Mouse (Mus musculus): ENCODE results near the gene Dnal4. TPM values are rescaled to one million over a fixed set of nuclear protein-coding genes. Genes with fewer than 3 reads are reported as not detected.

Dnal4 gene
- total RNA-seq, 1 experiment = 23.5 TPM

DNA sequence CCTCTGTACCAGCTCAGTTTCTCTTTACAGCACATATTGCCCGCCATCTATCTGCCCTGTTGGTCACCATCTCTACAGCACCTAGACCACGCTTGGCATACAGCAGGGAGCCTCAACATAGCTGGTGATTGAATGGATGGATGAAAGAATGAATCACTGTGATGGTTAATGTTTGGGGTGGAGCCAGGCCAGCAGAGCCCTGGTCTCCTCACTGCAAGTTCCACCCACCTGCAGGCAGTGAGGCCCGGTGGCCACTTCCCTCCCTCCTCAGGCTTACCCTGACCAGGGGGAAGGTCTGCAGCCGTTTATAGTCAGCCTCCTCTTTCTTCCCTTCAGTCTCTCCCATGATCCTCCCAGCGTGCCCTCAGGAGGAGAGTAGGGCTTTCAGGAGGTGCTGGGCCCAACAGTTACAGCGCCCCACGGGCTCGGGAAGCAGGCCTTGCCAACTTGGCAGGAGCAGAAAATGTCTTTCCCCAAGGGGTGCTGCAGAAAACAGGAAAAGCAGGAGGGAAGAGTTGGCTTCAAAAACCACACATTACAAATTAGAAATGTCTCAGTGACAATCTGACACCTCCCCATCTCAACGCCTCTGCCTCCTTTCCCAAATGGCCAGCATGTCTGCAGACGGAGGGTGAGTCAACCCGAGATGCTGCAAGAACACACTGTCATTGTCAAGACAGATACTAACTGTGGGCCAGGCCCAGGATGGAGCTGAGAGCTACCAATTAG is 12.9 kb downstream of the Dnal4 start:
- H3K9me3 ChIP-seq (ENCODE audit: control insufficient read depth, insufficient read depth, low read depth, low read length) = no peaks in the 10 kb centered on the region
- H3K36me3 ChIP-seq (ENCODE audit: control insufficient read depth, insufficient read depth, low read length, poor library complexity, severe bottlenecking) = no peaks in the 10 kb centered on the region
- no peak overlapping the region for H3K4me3 ChIP-seq (ENCODE audit: insufficient read depth in 1 of 2, low read depth in 1 of 2, low read length in 2 of 2, poor library complexity in 1 of 2, severe bottlenecking in 1 of 2)
- no peak overlapping the region for H3K27ac ChIP-seq (ENCODE audit: insufficient read depth, low read depth, low read length, poor library complexity, severe bottlenecking)
- no peak overlapping the region for H3K9ac ChIP-seq (ENCODE audit: insufficient read depth, low read depth, low read length, poor library complexity, severe bottlenecking)
- no peak for TF ChIP-seq ZNF384 (IDR thresholded peaks at IDR 0.05; ENCODE audit: low read depth, low read length)
- no peak for TF ChIP-seq ZC3H11A (IDR thresholded peaks at IDR 0.05; ENCODE audit: borderline replicate concordance, low read depth, low read length)
- TF ChIP-seq CHD2 (IDR thresholded peaks at IDR 0.05; ENCODE audit: low read depth, low read length) = no peak
- TF ChIP-seq MAFK (IDR thresholded peaks at IDR 0.05; ENCODE audit: insufficient read depth, low read depth, low read length) = no peak
- no peak for TF ChIP-seq HCFC1 (IDR thresholded peaks at IDR 0.05; ENCODE audit: borderline replicate concordance, insufficient read depth, low read length)
- peaks cover 0 to 4% of the 10 kb centered on the region in 2 experiments; a peak in 1 of 4 replicates for H3K4me1 ChIP-seq (ENCODE audit: control insufficient read depth in 2 of 2, insufficient read depth in 2 of 2, low read length in 2 of 2, poor library complexity in 1 of 2)
- in situ Hi-C loops (cut with MboI; ENCODE audit: low sequenced_read_pairs in 2 of 2, unreplicated experiment in 2 of 2) = loop anchor here in 1 of 2 experiments (25.0 kb wide), 1 partner anchor 298 kb away; no protein-coding TSS in a partner anchor
- DNase-seq (ENCODE audit: low read depth, low spot score) = no peak

DNA sequence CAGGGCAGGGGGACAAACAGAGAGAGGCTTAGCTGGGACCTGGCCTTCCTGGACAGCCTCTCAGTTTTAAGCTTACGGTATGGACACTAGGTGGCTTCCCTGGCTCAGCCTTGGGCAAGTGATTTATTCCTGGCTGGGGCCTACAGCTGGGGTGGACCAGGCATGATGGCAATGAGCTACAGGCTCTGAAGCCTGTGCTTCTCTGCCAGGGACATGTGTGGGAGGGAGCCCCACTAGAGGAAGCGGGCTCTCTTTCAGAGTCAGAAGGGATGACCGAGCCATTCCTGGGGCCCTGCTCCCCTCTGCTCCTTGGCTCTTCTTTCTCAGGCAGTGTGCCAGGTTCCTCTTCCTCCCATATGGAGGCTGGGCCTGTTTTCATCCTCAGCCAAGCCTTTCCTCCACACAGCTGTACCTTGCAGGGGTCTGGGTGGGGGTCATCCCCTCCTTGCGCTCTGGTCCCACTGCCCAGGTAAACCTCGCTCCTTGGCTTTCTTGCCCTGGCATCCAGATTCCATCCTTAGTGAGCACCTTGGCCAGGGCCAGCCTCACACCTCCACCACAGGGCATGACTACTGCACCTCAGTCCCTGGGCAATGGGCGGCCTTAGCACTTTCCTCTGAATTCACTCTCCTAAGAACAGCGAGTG is 13.9 kb downstream of the Dnal4 start:
- no peak for TF ChIP-seq HCFC1 (IDR thresholded peaks at IDR 0.05; ENCODE audit: borderline replicate concordance, insufficient read depth, low read length)
- TF ChIP-seq CHD2 (IDR thresholded peaks at IDR 0.05; ENCODE audit: low read depth, low read length) = no peak
- TF ChIP-seq MAFK (IDR thresholded peaks at IDR 0.05; ENCODE audit: insufficient read depth, low read depth, low read length) = no peak
- no peak for TF ChIP-seq ZC3H11A (IDR thresholded peaks at IDR 0.05; ENCODE audit: borderline replicate concordance, low read depth, low read length)
- no peak for TF ChIP-seq ZNF384 (IDR thresholded peaks at IDR 0.05; ENCODE audit: low read depth, low read length)
- H3K36me3 ChIP-seq (ENCODE audit: control insufficient read depth, insufficient read depth, low read length, poor library complexity, severe bottlenecking) = no peaks in the 10 kb centered on the region
- H3K4me1 ChIP-seq (ENCODE audit: control insufficient read depth in 2 of 2, insufficient read depth in 2 of 2, low read length in 2 of 2, poor library complexity in 1 of 2) = peaks cover 0 to 4% of the 10 kb centered on the region in 2 experiments; a peak in 1 of 4 replicates
- in situ Hi-C loops (cut with MboI; ENCODE audit: low sequenced_read_pairs in 2 of 2, unreplicated experiment in 2 of 2) = loop anchor here in 1 of 2 experiments (25.0 kb wide), 1 partner anchor 299 kb away; no protein-coding TSS in a partner anchor
- H3K9ac ChIP-seq (ENCODE audit: insufficient read depth, low read depth, low read length, poor library complexity, severe bottlenecking) = no peak overlapping the region
- no peak for DNase-seq (ENCODE audit: low read depth, low spot score)
- H3K9me3 ChIP-seq (ENCODE audit: control insufficient read depth, insufficient read depth, low read depth, low read length) = no peaks in the 10 kb centered on the region
- no peak overlapping the region for H3K4me3 ChIP-seq (ENCODE audit: insufficient read depth in 1 of 2, low read depth in 1 of 2, low read length in 2 of 2, poor library complexity in 1 of 2, severe bottlenecking in 1 of 2)
- no peak overlapping the region for H3K27ac ChIP-seq (ENCODE audit: insufficient read depth, low read depth, low read length, poor library complexity, severe bottlenecking)

GRCm38 (mm10) chr15:79763001-79763400 is 14.6 kb downstream of the Dnal4 start:
- no peaks in the 10 kb centered on the region for H3K9me3 ChIP-seq (ENCODE audit: control insufficient read depth, insufficient read depth, low read depth, low read length)
- H3K27ac ChIP-seq (ENCODE audit: insufficient read depth, low read depth, low read length, poor library complexity, severe bottlenecking) = no peak overlapping the region
- peaks cover 0 to 4% of the 10 kb centered on the region in 2 experiments; a peak in 1 of 4 replicates for H3K4me1 ChIP-seq (ENCODE audit: control insufficient read depth in 2 of 2, insufficient read depth in 2 of 2, low read length in 2 of 2, poor library complexity in 1 of 2)
- no peak for DNase-seq (ENCODE audit: low read depth, low spot score)
- in situ Hi-C loops (cut with MboI; ENCODE audit: low sequenced_read_pairs in 2 of 2, unreplicated experiment in 2 of 2) = loop anchor here in 1 of 2 experiments (25.0 kb wide), 1 partner anchor 299 kb away; no protein-coding TSS in a partner anchor
- TF ChIP-seq CHD2 (IDR thresholded peaks at IDR 0.05; ENCODE audit: low read depth, low read length) = no peak
- no peak for TF ChIP-seq HCFC1 (IDR thresholded peaks at IDR 0.05; ENCODE audit: borderline replicate concordance, insufficient read depth, low read length)
- no peak for TF ChIP-seq ZNF384 (IDR thresholded peaks at IDR 0.05; ENCODE audit: low read depth, low read length)
- no peak for TF ChIP-seq MAFK (IDR thresholded peaks at IDR 0.05; ENCODE audit: insufficient read depth, low read depth, low read length)
- no peak for TF ChIP-seq ZC3H11A (IDR thresholded peaks at IDR 0.05; ENCODE audit: borderline replicate concordance, low read depth, low read length)
- no peaks in the 10 kb centered on the region for H3K36me3 ChIP-seq (ENCODE audit: control insufficient read depth, insufficient read depth, low read length, poor library complexity, severe bottlenecking)
- H3K9ac ChIP-seq (ENCODE audit: insufficient read depth, low read depth, low read length, poor library complexity, severe bottlenecking) = no peak overlapping the region
- H3K4me3 ChIP-seq (ENCODE audit: insufficient read depth in 1 of 2, low read depth in 1 of 2, low read length in 2 of 2, poor library complexity in 1 of 2, severe bottlenecking in 1 of 2) = no peak overlapping the region

DNA sequence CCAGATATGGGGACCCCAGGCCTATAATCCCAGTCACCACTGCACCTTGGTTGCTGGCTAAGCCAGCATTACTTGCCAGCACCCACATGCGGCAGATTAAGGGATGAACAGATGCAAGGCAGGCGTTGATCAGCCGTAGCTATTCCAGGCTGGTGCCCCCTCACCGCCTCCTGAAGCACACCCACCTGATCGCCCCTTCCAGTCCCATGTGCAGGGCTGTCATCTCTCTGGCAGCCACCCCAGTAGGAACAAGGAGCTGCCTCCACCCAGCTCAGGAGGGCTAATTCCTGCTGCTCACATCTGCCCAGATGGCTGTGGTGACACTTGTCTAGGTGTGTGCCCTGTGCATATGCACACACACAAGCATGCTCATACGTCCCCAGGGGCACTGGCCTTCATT is 16.7 kb downstream of the Dnal4 start:
- TF ChIP-seq ZNF384 (IDR thresholded peaks at IDR 0.05; ENCODE audit: low read depth, low read length) (no peak), HCFC1 (IDR thresholded peaks at IDR 0.05; ENCODE audit: borderline replicate concordance, insufficient read depth, low read length) (no peak), CHD2 (IDR thresholded peaks at IDR 0.05; ENCODE audit: low read depth, low read length) (no peak), MAFK (IDR thresholded peaks at IDR 0.05; ENCODE audit: insufficient read depth, low read depth, low read length) (no peak), ZC3H11A (IDR thresholded peaks at IDR 0.05; ENCODE audit: borderline replicate concordance, low read depth, low read length) (no peak)
- no peaks in the 10 kb centered on the region for H3K36me3 ChIP-seq (ENCODE audit: control insufficient read depth, insufficient read depth, low read length, poor library complexity, severe bottlenecking)
- H3K27ac ChIP-seq (ENCODE audit: insufficient read depth, low read depth, low read length, poor library complexity, severe bottlenecking) = no peak overlapping the region
- peaks cover 0 to 2% of the 10 kb centered on the region in 2 experiments; a peak in 1 of 4 replicates for H3K4me1 ChIP-seq (ENCODE audit: control insufficient read depth in 2 of 2, insufficient read depth in 2 of 2, low read length in 2 of 2, poor library complexity in 1 of 2)
- no peaks in the 10 kb centered on the region for H3K9me3 ChIP-seq (ENCODE audit: control insufficient read depth, insufficient read depth, low read depth, low read length)
- no peak overlapping the region for H3K9ac ChIP-seq (ENCODE audit: insufficient read depth, low read depth, low read length, poor library complexity, severe bottlenecking)
- no peak for DNase-seq (ENCODE audit: low read depth, low spot score)
- in situ Hi-C loops (cut with MboI; ENCODE audit: low sequenced_read_pairs in 2 of 2, unreplicated experiment in 2 of 2) = loop anchor here in 1 of 2 experiments (25.0 kb wide), 1 partner anchor 301 kb away; no protein-coding TSS in a partner anchor
- no peak overlapping the region for H3K4me3 ChIP-seq (ENCODE audit: insufficient read depth in 1 of 2, low read depth in 1 of 2, low read length in 2 of 2, poor library complexity in 1 of 2, severe bottlenecking in 1 of 2)

Measured in ES-E14 (cell line).